Mouse (Mus musculus): Measurements from ENCODE around the gene Lhb. TPM values are rescaled to one million over a fixed set of nuclear protein-coding genes. Genes with fewer than 3 reads are reported as not detected.

Lhb gene
- total RNA-seq, 2 experiments from 2014 or later = 0.54 to 0.67 TPM

DNA sequence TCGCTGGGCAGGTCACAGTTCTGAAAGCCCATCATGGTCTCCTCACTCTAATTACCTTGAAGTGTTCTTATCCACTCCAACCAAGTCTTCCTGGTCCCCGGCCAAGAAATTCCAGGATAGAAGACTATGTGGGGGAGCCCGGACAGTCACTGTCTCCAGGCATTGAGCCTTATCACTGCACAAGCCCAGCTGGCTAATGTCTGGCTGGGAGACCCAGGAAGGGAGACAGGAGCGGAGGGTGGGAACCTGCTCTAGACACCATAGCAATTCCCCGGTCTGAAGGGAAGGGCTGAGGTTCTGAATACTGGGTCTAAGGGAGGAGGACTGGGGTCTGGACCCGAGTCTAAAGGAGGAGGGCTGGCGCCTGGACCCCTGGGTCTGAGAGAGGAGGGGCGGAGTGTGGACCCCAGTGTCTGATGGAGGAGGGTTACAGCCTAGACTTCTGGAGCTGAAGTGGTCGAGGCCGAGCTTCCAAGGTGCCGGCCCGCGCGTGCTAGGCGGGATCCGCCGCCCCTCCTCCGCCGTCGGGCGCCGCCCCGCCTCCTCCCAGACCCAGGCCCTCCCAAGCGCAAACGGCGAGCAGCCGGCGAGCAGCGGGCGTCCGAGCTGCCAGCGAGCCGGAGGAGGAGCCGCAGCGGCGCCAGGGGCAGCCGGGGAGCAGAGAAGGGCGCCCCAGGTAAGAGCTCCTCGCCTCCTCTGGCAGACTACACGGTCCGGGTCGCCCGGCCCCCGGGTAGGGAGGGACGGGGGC lies 7.3 kb upstream of the Lhb start, which contains the start of gene Ntf5:
TSS of gene Ntf5 (plus strand) at position 583 of the 751 bp plus-strand sequence.
- intact Hi-C loops (cut with DNase I) = no loop called here
- DNase-seq = no peak

DNA sequence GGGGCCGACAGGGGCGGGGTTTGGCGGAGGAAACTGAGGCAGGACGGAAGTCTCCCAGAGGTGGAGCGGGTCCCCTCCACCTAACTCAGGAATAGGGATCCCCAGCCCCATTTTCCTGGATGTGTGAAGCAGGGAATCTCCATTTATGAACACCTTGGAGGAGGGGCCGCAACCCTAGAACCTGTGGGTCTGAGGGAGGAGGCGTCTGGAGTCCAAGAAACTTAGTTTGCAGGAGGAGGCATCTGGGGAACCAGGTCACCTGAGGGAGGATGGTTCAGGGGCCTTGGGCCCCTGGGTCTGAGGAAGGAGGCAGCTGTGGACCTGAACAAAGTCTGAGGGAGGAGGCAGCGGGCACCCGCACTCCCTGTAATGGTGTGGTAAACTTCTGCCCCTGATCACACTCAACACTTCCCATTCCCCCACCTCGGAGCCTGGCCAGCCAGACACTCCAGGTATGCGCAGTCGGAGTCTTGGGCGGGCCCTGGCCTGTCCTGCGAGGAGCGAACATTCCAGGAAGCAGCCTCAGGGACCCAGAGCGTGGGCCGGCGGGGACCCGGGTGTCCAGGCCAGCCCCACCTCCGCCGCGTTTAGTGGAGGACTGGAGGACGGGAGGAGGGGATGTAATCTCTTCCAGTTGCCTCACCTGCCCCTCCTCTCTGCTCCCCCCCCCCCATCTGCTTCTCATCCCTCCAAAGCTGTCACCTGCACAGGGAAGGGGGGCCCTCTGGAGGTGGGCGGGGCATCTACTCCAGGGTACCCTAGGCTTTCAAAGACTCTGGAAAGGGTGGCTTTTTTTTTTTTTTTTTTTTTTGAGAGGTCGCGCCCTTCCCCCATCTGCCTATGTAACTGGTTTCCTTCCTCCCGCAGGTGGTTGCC lies 6.5 kb upstream of the Lhb start:
- intact Hi-C loops (cut with DNase I) = no loop called here
- DNase-seq = no peak

DNA sequence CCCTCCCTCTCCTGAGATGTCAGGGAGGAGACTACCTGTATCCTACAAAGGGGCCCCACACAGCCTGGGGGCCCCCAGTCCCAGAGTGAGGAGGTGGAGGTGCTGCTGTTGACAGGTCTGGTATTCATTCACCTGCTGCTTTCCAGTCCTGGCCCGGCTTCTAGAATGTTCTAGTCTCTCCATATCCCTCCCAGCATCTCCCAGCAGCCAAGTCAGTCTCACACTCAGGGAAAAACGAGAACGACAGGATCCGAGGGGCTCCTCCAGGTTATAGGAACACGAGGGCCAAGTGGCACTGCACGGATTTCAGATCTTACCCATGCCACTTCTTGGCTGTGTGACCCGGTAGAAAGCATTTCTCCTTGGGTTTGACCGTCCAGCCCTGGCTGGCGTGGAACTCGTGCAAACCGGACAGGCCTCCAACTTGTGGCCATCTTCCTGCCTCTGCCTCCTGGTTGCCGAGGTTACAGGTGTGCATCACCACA lies 5.8 kb upstream of the Lhb start:
- intact Hi-C loops (cut with DNase I) = no loop called here
- no peak for DNase-seq

DNA sequence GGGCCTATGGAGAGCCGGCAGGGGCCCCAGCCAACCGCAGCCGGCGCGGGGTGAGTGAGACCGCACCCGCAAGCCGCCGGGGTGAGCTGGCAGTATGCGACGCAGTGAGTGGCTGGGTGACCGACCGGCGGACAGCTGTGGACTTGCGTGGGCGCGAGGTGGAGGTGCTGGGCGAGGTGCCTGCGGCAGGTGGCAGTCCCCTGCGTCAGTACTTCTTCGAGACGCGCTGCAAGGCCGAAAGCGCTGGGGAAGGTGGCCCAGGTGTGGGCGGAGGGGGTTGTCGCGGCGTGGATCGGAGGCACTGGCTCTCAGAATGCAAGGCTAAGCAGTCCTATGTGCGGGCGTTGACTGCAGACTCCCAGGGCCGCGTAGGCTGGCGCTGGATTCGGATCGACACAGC lies 5.0 kb upstream of the Lhb start:
- DNase-seq = no peak
- intact Hi-C loops (cut with DNase I) = no loop called here

DNA sequence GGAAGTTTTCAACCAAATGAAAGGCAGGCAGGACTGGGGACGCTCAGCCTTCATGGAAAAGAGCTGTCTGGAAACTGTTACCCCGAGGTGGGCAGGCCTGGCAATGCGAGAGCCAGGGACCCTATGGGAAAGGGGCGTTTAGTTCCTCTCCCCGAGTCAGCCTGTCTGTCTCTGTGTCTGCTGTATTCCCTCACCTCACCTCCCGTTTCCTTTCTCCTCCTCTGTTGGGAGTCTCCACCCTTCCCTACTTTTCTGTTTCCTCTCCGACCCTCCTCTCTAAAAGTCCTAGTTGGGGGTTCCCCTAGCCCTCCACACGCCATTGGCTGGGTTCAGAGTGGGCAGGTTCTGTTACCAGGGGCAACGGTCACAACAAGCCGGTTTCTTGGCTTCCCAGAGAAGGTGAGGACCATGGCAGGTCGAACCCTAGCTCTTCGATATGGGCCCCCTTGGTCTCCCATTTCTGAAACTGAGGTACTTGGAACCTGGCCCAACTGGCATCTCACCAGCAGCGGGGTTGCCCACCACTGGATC lies 2.6 kb upstream of the Lhb start:
- DNase-seq = no peak
- intact Hi-C loops (cut with DNase I) = no loop called here

DNA sequence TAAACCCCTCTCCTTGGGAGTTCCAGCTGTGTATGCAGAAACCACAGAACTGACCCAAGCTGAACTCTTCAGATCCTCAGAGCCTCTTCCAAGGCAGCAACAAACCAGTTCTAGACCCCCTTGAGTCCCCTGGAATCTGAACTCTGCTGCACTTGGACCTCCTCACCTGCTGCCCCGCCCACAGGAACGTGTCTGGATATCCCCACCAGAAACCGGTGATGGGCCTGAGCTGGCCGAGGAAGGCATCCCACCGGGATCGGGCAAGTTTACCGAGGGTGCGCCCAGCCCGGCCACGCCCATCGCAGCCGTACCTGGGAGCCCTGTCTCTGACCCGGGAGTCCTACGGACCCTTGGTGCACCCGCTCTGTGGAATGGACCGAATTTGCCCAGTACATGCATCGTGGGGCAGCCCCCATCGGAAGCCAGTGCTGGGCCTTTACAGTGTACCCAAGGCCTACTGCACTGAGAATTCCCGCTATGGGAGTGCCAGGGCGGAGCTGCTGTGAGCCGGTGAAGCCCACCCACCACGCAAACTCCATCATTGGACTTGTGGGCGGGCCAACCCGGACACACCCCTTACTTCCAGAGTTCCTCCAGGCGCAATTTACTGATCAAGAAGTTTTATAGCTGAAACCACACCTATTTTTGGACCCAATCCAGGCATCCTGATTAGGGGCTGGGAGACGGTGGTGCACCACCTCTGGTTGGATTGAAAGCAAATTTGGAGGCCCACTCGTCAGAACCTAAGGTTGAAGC lies 583 bp upstream of the Lhb start:
- DNase-seq = no peak
- intact Hi-C loops (cut with DNase I) = no loop called here

DNA sequence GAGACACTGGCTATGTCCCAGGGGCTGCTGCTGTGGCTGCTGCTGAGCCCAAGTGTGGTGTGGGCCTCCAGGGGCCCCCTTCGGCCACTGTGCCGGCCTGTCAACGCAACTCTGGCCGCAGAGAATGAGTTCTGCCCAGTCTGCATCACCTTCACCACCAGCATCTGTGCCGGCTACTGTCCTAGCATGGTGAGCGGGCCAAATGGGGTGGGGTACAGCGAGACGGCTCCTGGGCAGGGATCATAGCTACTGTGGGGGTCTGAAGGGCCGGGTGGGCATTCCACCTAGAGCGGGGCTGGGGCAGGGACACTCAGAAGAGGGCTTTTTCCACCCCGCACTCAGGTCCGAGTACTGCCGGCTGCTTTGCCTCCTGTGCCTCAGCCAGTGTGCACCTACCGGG lies 574 bp downstream of the Lhb start:
- DNase-seq = no peak
- intact Hi-C loops (cut with DNase I) = no loop called here

DNA sequence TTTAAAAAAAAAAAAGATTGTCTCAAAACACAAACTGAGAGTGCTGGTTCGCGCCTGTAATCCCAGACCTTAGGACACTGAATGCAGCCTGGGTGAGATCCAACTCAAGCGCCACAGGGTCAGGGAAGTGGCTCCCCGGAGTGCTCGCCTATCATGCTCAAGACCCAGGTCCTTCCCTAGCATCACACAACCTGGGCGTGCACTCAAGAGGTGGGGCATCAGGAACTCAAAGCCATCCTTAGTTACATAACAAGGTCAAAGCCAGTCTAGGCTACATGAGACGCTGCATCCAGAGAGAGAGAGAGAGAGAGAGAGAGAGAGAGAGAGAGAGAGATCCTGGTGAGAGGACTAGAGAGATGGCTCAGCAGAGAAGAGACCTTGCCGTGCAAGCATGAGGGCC lies 5.9 kb downstream of the Lhb start:
- DNase-seq = no peak
- intact Hi-C loops (cut with DNase I) = no loop called here

DNA sequence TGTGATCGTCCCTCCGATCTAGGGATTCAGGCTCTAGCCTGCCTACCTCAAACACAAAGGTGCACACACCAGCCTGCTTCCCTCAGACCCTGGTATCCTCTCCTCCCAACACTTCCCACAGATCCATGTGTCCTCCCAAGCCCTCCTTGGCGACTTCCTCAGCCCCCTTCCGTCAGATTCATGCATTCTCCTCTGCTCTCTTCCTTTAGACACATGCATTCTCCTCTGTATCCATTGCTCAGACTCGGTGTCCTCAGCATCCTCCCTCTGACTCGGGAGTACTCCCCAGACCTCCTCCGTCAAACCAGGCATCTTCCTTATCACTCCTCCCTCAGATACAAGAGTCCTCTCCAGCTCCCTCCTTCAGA lies 13.2 kb downstream of the Lhb start:
- intact Hi-C loops (cut with DNase I) = no loop called here
- no peak for DNase-seq

DNA sequence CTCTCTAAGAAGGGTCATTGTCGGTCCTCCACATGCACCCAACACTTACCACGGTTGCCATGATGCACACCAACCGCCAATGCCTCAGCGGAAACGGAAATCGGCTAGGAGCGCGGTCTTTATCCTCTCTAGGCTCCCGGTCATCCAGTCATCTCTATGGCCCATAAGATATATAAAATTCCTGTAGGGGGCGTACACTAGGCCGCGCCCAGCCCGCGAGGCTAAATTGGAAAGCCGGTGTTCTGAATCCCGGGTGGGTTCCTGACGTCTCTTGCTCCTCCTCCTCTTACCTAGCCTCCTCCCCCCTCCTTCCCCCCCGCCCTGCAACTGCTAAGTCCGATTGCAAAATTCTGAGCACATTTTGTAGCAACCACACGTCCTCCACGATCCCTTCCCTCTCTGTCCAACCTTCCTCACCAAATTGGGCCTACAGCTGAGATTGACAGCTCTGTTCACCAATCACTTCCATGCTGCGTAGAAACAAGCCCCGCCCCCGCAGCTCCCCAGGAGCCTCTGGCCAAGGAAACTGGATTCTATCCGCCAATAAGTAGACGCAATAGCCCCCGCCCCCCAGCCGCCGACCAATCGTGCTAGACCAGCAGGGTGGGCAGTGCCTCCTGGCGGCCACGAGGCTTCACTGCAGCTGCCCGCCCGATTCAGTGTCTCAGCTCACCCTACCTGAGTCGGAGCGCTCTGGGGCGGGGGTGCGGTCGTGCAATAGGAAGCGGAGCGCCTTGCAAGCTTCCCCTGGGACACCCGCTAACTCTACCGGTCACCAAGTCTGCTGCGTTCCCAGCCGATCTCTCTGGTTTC lies 13.8 kb downstream of the Lhb start, which contains the start of gene Gys1:
TSS of gene Gys1 (plus strand) at position 642 of the 813 bp plus-strand sequence.
- intact Hi-C loops (cut with DNase I) = loop anchor here (5.0 kb wide), 1 partner anchor 132 kb away; no protein-coding TSS in a partner anchor
- DNase-seq = peak; percentile 100

DNA sequence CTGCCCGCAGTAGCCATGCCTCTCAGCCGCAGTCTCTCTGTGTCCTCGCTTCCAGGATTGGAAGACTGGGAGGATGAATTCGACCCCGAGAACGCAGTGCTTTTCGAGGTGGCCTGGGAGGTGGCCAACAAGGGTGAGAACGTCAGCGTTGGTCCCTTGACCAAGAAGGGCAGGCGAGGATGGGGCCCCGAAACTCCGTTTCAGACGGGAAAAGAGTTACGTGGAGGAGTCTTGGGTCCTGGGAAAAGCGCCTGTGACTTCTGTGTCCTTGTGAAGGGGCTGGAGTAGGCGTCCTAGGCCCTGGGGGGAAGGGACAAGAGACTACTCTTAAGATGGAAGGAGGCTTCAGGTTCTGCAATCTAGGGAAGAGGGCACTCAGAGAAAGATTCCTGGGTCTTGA lies 14.4 kb downstream of the Lhb start:
- intact Hi-C loops (cut with DNase I) = loop anchor here (5.0 kb wide), 1 partner anchor 133 kb away; no protein-coding TSS in a partner anchor
- peak in 1 of 2 experiments; percentile 32 for DNase-seq

DNA sequence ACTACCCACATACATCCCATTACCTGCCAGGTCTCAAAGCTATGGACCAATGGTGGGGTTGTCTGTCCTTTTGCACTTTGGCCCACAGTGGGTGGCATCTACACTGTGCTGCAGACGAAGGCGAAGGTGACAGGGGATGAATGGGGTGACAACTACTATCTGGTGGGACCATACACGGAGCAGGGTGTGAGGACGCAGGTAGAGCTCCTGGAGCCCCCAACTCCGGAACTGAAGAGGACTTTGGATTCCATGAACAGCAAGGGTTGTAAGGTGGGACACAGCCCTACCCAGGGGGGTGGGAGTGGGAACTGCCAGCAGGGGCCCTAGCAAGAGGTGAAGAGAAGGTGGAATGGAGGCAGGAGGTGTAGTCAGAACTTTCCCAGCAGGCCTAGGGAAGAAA lies 15.8 kb downstream of the Lhb start:
- DNase-seq = no peak
- intact Hi-C loops (cut with DNase I) = loop anchor here (5.0 kb wide), 1 partner anchor 134 kb away; no protein-coding TSS in a partner anchor

DNA sequence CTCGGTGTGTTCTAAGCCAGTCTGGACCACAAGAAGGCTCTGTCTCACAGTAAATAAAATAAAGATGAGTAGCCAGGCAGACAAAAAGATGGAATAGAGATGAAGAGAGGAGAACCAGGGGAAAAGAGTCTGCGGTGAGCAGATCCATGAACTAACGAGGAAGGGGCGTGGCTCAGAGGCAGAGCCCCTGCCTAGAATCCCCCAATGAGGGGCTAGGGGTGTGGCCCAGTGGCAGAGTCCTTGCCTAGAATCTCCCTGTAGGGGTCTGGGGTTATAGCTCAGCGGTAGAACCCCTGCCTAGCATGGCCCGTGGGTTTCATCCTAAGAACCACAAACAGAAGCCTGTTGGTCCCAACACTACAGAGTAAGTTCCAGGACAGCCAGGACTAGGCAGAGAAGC lies 16.4 kb downstream of the Lhb start:
- DNase-seq = no peak
- intact Hi-C loops (cut with DNase I) = loop anchor here (5.0 kb wide), 1 partner anchor 135 kb away; no protein-coding TSS in a partner anchor

DNA sequence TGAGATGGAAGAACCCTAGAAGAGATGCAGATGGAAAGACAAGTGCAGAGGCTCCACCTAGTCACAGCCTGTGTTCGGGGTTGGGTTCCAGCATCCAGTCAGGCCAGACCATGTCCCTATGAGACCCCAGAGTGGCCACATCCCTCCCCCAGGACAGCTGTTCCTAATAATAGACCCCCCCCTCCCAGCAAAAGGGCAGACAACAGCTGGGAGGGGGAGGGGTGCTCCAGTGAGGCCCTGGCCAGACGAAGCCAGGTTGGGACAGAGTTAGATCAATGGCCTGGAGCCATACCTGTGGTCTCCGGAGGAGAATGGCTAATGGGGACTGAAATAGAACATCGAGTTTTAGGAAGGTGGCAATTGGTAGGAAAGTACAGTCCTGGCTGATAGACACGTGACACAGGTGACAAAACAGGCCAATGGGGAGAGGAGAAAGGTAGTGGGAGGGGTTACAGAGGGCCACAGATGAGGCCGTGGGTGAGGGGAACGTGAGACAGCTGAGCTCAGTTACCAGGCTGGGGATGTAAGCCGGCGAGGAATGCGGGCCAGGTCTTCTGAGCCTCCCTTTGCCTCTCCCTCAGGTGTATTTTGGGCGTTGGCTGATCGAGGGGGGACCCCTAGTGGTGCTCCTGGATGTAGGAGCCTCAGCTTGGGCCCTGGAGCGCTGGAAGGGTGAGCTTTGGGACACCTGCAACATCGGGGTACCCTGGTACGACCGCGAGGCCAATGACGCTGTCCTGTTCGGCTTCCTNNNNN lies 17.1 kb downstream of the Lhb start, which contains the start of gene Ruvbl2:
TSS of gene Ruvbl2 (minus strand) at position 576 of the 756 bp plus-strand sequence.
- intact Hi-C loops (cut with DNase I) = loop anchor here (1.0 to 5.0 kb wide), 2 partner anchors 31 to 135 kb away; no protein-coding TSS in a partner anchor
- peak; percentile 52 to 54 for DNase-seq

DNA sequence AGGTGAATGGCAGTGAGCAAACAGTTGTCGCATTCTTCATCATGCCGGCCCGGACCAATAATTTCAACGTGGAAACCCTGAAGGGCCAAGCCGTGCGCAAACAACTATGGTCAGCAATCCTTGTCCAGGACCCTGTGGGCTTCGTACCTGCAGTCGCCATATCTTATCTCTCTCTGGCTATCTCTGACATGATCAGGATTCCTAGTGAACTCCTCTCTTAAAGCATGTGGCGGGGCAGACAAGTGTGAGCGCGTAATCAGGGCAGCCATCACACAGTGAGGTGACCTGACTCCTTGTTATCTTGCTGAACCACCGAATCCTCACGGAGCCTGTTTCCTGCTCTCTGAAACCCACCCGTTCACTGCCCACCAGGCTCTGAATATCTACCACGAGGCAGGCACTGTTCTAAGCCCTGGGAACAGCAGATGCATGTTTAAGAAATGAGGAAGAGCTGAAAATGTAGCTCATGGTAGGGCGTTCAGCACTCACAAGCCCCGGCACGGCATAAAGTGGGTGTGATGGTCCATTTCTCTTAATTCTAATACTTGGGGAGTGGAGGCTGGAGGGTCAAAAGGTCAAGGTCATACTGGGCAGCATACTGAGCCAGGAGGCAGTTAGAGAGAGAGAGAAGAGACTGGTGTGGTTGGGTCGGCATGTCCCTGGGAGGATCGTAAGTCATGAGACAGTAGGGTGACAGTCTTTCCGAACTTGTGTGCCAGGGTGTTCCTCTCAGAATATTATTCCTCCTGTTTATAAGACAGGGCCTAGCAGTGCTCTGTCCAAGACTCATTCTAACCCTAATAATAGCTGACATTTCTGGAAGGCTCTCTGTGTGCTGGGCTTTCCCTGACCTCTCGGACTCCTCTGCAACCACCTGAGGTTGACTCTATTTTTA lies 23.2 kb downstream of the Lhb start:
- intact Hi-C loops (cut with DNase I) = no loop called here
- DNase-seq = no peak

DNA sequence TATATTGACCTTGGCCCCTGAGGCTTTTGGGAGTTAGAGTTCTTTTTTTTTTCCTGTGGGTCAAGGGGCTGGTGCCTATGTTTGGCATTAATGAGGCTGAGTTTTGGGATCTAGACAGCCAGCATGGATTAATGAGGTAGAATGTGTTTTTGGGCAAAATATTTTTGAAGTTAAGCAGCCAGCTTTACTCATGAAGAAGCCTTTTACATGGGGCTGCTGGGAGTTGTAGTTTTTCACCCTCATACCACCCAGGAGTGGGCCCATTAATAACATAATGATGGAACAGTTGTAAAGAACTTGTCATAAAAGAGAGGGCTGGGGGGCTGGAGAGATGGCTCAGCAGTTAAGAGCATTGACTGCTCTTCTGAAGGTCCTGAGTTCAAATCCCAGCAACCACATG lies 26.0 kb downstream of the Lhb start:
- intact Hi-C loops (cut with DNase I) = no loop called here
- no peak for DNase-seq

DNA sequence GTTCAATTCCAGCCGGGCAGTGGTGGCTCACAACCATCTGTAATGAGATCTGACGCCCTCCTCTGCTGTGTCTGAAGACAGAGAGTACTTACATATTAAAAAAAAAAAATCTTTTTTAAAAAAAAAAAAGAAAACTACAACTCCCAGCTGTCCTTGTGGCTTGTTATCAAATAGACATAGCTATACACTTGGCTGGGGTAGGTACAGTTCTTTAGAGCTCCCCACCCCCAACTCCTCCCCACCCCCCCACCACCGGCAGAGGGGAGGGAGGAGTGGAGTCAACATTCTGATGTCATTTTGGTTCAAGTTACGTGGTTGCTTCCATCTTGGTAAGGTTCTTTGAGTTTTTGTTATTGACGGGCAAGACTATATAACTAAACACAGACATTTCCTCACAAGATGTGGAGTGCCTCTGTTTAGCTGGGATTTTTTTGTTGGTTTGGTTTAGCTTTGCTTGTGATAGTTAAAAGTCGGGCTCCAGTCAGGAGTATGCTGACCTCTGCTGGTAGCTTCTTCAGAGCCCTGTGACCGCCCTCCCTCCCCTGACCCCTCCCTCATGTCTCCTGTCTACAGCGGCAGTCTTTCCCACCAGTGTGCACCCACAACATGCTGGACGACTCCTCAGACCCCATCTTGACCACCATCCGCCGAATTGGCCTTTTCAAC lies 26.8 kb downstream of the Lhb start:
- intact Hi-C loops (cut with DNase I) = no loop called here
- DNase-seq = no peak
